ENCODE assay signal across 20 mouse cellular contexts in genomic region chr2:165179231-165179630, GRCm38 (mm10). TPM values are rescaled to one million over a fixed set of nuclear protein-coding genes. Genes with fewer than 3 reads are reported as not detected.
A peak's percentile ranks its signal among the peaks of the same experiment; 100 is the strongest.
DNase-seq lines count a peak whose midpoint lies in the region; TF ChIP-seq lines count a peak whose summit lies in the region.
"Had no signal": no experiment of that assay in that cellular context is flagged by ENCODE, and none has a peak within 500 bp of the region (broad histone marks: within the 10 kb centered on the region; RNA-seq: fewer than 3 reads in every experiment).

No protein-coding gene starts in this region.

- 29% methylated on average over 10 of the region's 10 CpGs for WGBS in cerebellum, adult 2 months

- DNase-seq in cerebellum, adult 2 months: no peak
- no peak for DNase-seq in cerebellum, postnatal 4 days (ENCODE audit: low spot score in 2 of 2)
- peak; percentile 12 for DNase-seq in gastrocnemius, adult 2 months
- no peak for DNase-seq in gastrocnemius, postnatal 36 days
- peak; percentile 50 for DNase-seq in right cerebral cortex, postnatal 14 days
- no peak for DNase-seq in right cerebral cortex, postnatal 36 days (ENCODE audit: low spot score in 2 of 2)
- peak; percentile 67 for DNase-seq in naive thymus-derived CD4-positive, alpha-beta T cell, adult 2 months (ENCODE audit: low read depth)
- DNase-seq in ovary, adult 18-20 months (ENCODE audit: low spot score): no peak
- DNase-seq: heart, postnatal 10 days; liver, embryonic 13.5 days; lung, embryonic 14.5 days; lung, postnatal 36 days had no signal

- no peak overlapping the region for H3K4me3 ChIP-seq in cerebellum, adult 2 months (replicated peaks; ENCODE audit: insufficient read depth, low read depth, low read length)
- H3K4me3 ChIP-seq in gastrocnemius, adult 2 months: no peak overlapping the region
- H3K4me3 ChIP-seq: embryonic facial prominence, embryonic 12.5 days; forebrain, embryonic 15.5 days; hindbrain, embryonic 15.5 days; kidney, embryonic 15.5 days; limb, embryonic 13.5 days; liver, embryonic 13.5 days; neural tube, embryonic 12.5 days had no signal

- peaks cover 16% of the 10 kb centered on the region for H3K4me1 ChIP-seq in cerebellum, adult 2 months (ENCODE audit: control insufficient read depth, insufficient read depth, low read length)

- intact Hi-C loops in gastrocnemius, adult 2 months (cut with DNase I): no loop called here
- intact Hi-C loops in gastrocnemius, postnatal 36 days (cut with DNase I): no loop called here

- TF ChIP-seq POLR2A in cerebellum, adult 2 months (IDR thresholded peaks at IDR 0.05; ENCODE audit: borderline replicate concordance, insufficient read depth, low read length): no peak

- H3K27ac ChIP-seq in cerebellum, adult 2 months (ENCODE audit: insufficient read depth, low read length): peak overlapping the region; percentile 24; the same call in 1 of the 2 replicates
- H3K27ac ChIP-seq in gastrocnemius, adult 2 months: no peak overlapping the region
- H3K27ac ChIP-seq: embryonic facial prominence, embryonic 12.5 days; forebrain, embryonic 15.5 days; hindbrain, embryonic 15.5 days; kidney, embryonic 15.5 days; limb, embryonic 13.5 days; liver, embryonic 13.5 days; neural tube, embryonic 12.5 days had no signal

- no peak for TF ChIP-seq CTCF in cerebellum, adult 2 months (IDR thresholded peaks at IDR 0.05; ENCODE audit: borderline replicate concordance, insufficient read depth, low read depth, low read length)
- no peak for TF ChIP-seq CTCF in gastrocnemius, adult 2 months (IDR thresholded peaks at IDR 0.05)

- H3K27me3 ChIP-seq in cerebellum, adult 2 months (ENCODE audit: control insufficient read depth, insufficient read depth, low read length): no peaks in the 10 kb centered on the region

RNA-seq across cellular contexts. Expression of gene Cdh22, which starts 55.4 kb away (rescaled TPM):
- polyA plus RNA-seq in cerebellum, adult 2 months (2012; rRNA removed): 51.9 and 56.3 TPM in 2 replicates
- under 1 TPM; 0.36 to 0.64 TPM for total RNA-seq in gastrocnemius, adult 2 months (2021)
- total RNA-seq in gastrocnemius, postnatal 36 days (2021): under 1 TPM; 0.10 to 0.20 TPM
- total RNA-seq: common myeloid progenitor, adult 5-6 weeks; granulocyte monocyte progenitor cell, adult 5-6 weeks had no signal
- polyA plus RNA-seq: liver, embryonic 13.5 days had no signal

Comparison
In these comparisons a context has a peak if more than half of its experiments do, and no peak if none do; other contexts are left out.
1. DNase-seq: peak in gastrocnemius, adult 2 months (single experiment), right cerebral cortex, postnatal 14 days (single experiment) and naive thymus-derived CD4-positive, alpha-beta T cell, adult 2 months (single experiment); none in cerebellum, adult 2 months (0 of 2), cerebellum, postnatal 4 days (0 of 2), gastrocnemius, postnatal 36 days (0 of 2), right cerebral cortex, postnatal 36 days (0 of 2) and ovary, adult 18-20 months (single experiment).